Mouse (Mus musculus) hindbrain, embryonic 14.5 days (tissue): ENCODE measurements around the gene Ipo9. TPM values are rescaled to one million over a fixed set of nuclear protein-coding genes. Genes with fewer than 3 reads are reported as not detected.

Experiments
- ATAC-seq: fragments of 200-750 bp; cut with Nextera tagmentation; 2 replicates; pipeline ENCODE4 v1.8.0; 2017; ENCODE audit warnings: moderate number of reproducible peaks, mild to moderate bottlenecking, moderate TSS enrichment, moderate library complexity; ENCODE audit not compliant: low FRiP score
- DNase-seq: peaks from one replicate; pipeline ENCODE4 v3.0.0-alpha.2; 2015; ENCODE audit warnings: low spot score
- H3K27ac ChIP-seq: fragments of 300-500 bp; sonication (generic); 2 replicates; pipeline ENCODE4 v1.5.1; 2014; ENCODE audit warnings: mild to moderate bottlenecking, moderate library complexity
- H3K27me3 ChIP-seq: fragments of 300-500 bp; sonication (generic); 2 replicates; pipeline ENCODE4 v1.6.1; 2014; ENCODE audit warnings: mild to moderate bottlenecking, low read length, mixed read lengths; ENCODE audit not compliant: control insufficient read depth, insufficient read depth
- H3K36me3 ChIP-seq: fragments of 300-500 bp; sonication (generic); replicated peaks from 2 replicates; pipeline ENCODE4 v1.6.1; 2014; ENCODE audit not compliant: control insufficient read depth, insufficient read depth
- H3K4me1 ChIP-seq: fragments of 300-500 bp; sonication (generic); replicated peaks from 2 replicates; pipeline ENCODE4 v1.6.1; 2014; ENCODE audit warnings: antibody characterized with exemption, low read length, mixed read lengths; ENCODE audit not compliant: control insufficient read depth, insufficient read depth
- H3K4me2 ChIP-seq: fragments of 300-500 bp; sonication (generic); replicated peaks from 2 replicates; pipeline ENCODE4 v1.6.1; 2014; ENCODE audit warnings: mild to moderate bottlenecking, moderate library complexity
- H3K4me3 ChIP-seq: fragments of 300-500 bp; sonication (generic); replicated peaks from 2 replicates; pipeline ENCODE4 v1.5.1; 2014; ENCODE audit warnings: mild to moderate bottlenecking, low read length
- H3K9ac ChIP-seq: fragments of 300-500 bp; sonication (generic); 2 replicates; pipeline ENCODE4 v1.6.1; 2014
- H3K9me3 ChIP-seq: fragments of 300-500 bp; sonication (generic); 2 replicates; pipeline ENCODE4 v1.6.1; 2016; ENCODE audit warnings: low read length; ENCODE audit not compliant: control insufficient read depth
- WGBS: fragments of 180-500 bp; shearing (Covaris S2); extraction: QIAGEN DNeasy Blood & Tissue Kit; methylation state at CpG from one replicate; pipeline ENCODE4 v1.1.7; 2014; 5-methylcytosine and 5-hydroxymethylcytosine counted together
- polyA plus RNA-seq: library from polyadenylated mRNA; unstranded; fragments of >200 nt; fragmentation: Nextera tagmentation; extraction: Ambion mirVana; gene quantifications from 2 replicates; pipeline ENCODE4 v1.2.1, GENCODE M21; 2014

The Ipo9 gene
- 115 and 118 TPM in 2 replicates for polyA plus RNA-seq

- ATAC-seq (peak; percentile 95), DNase-seq (peak; percentile 97)
- Histone ChIP-seq H3K4me3 (peak within 1 kb of the TSS; percentile 95), H3K4me2 (peak within 1 kb of the TSS; percentile 83), H3K27ac (peak within 1 kb of the TSS; percentile 92), H3K36me3 (peaks cover 17% of the 10 kb centered on the region), H3K4me1 (peaks cover 28% of the 10 kb centered on the region), H3K9ac (peak within 1 kb of the TSS; percentile 95), H3K9me3 (no peaks in the 10 kb centered on the region), H3K27me3 (no peaks in the 10 kb centered on the region)
- WGBS = under 1% methylated on average over 65 of the region's 65 CpGs
Observed at GRCm38 (mm10) chr1:135429901-135430668, at the start of gene Ipo9. Gene Ipo9, minus strand, starts transcription at chr1:135430499.

- Histone ChIP-seq H3K4me1 (peaks cover 7% of the 10 kb centered on the region), H3K36me3 (peaks cover 31% of the 10 kb centered on the region), H3K9ac (no peak overlapping the region), H3K9me3 (no peaks in the 10 kb centered on the region), H3K4me2 (no peak overlapping the region), H3K27ac (peak overlapping the region; percentile 49; the same call in 1 of the 2 replicates), H3K27me3 (no peaks in the 10 kb centered on the region), H3K4me3 (no peak overlapping the region)
- ATAC-seq (no peak), DNase-seq (no peak)
- 84% methylated on average over 7 of the region's 7 CpGs for WGBS
Observed at GRCm38 (mm10) chr1:135475571-135475895, 45.2 kb upstream of the Ipo9 start.

GRCm38 (mm10) chr1:135474861-135475570 lies 44.7 kb upstream of the Ipo9 start:
- DNase-seq = no peak
- Histone ChIP-seq H3K9me3 (no peaks in the 10 kb centered on the region), H3K36me3 (peaks cover 36% of the 10 kb centered on the region), H3K27ac (peak overlapping the region; percentile 49; the same call in 1 of the 2 replicates), H3K4me3 (no peak overlapping the region), H3K27me3 (no peaks in the 10 kb centered on the region), H3K4me2 (no peak overlapping the region), H3K4me1 (peaks cover 7% of the 10 kb centered on the region), H3K9ac (no peak overlapping the region)
- 60% methylated on average over 15 of the region's 15 CpGs for WGBS
- no peak for ATAC-seq

- Histone ChIP-seq H3K27ac (no peak overlapping the region), H3K4me1 (peaks cover 7% of the 10 kb centered on the region), H3K27me3 (no peaks in the 10 kb centered on the region), H3K9ac (no peak overlapping the region), H3K36me3 (peaks cover 61% of the 10 kb centered on the region), H3K9me3 (no peaks in the 10 kb centered on the region), H3K4me2 (no peak overlapping the region), H3K4me3 (no peak overlapping the region)
- DNase-seq (no peak), ATAC-seq (no peak)
- 82% methylated on average over 5 of the region's 5 CpGs for WGBS
Observed at GRCm38 (mm10) chr1:135472536-135472935, 42.2 kb upstream of the Ipo9 start.

GRCm38 (mm10) chr1:135471742-135472141 lies 41.4 kb upstream of the Ipo9 start:
- ATAC-seq (no peak), DNase-seq (no peak)
- Histone ChIP-seq H3K9ac (no peak overlapping the region), H3K36me3 (peaks cover 68% of the 10 kb centered on the region), H3K27me3 (no peaks in the 10 kb centered on the region), H3K4me2 (no peak overlapping the region), H3K27ac (no peak overlapping the region), H3K9me3 (no peaks in the 10 kb centered on the region), H3K4me1 (peaks cover 7% of the 10 kb centered on the region), H3K4me3 (no peak overlapping the region)
- 92% methylated on average over 5 of the region's 5 CpGs for WGBS

- peaks cover 79% of the 10 kb centered on the region for H3K36me3 ChIP-seq
- WGBS = 95% methylated on average over 13 of the region's 13 CpGs
- no peaks in the 10 kb centered on the region for H3K9me3 ChIP-seq
- no peaks in the 10 kb centered on the region for H3K27me3 ChIP-seq
- H3K9ac ChIP-seq = no peak overlapping the region
- H3K4me3 ChIP-seq = no peak overlapping the region
- no peak overlapping the region for H3K27ac ChIP-seq
- no peak for ATAC-seq
- peaks cover 7% of the 10 kb centered on the region for H3K4me1 ChIP-seq
- no peak for DNase-seq
- no peak overlapping the region for H3K4me2 ChIP-seq
Observed at GRCm38 (mm10) chr1:135470546-135470945, 40.2 kb upstream of the Ipo9 start.

- Histone ChIP-seq H3K4me1 (no peaks in the 10 kb centered on the region), H3K36me3 (peaks cover 100% of the 10 kb centered on the region), H3K9ac (no peak overlapping the region), H3K27me3 (no peaks in the 10 kb centered on the region), H3K4me3 (no peak overlapping the region), H3K27ac (no peak overlapping the region), H3K9me3 (no peaks in the 10 kb centered on the region), H3K4me2 (no peak overlapping the region)
- 92% methylated on average over 5 of the region's 5 CpGs for WGBS
- DNase-seq (no peak), ATAC-seq (no peak)
Observed at GRCm38 (mm10) chr1:135467462-135467861, 37.2 kb upstream of the Ipo9 start.

DNA sequence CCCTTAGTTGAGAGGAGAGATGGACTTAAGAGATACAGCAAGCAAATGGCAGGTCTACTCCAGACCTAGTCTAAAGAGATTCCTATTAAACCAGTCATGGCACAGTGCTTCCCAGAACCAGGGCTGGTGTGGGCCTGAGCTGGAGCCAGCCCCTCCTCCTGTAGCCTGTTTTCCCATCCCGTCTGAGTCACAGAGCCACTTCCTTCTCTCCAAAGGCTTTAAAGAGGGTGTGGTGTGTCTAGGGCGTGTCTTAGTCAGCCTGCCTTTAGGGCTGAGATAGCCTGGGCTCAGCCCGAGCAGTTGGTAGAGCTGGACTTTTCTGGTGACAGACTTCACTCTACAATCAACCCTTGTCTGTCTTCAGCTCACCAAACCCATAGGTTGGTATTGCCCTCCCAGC lies 36.6 kb upstream of the Ipo9 start:
- no peaks in the 10 kb centered on the region for H3K9me3 ChIP-seq
- no peak overlapping the region for H3K4me2 ChIP-seq
- H3K27ac ChIP-seq = no peak overlapping the region
- no peaks in the 10 kb centered on the region for H3K27me3 ChIP-seq
- ATAC-seq = no peak
- H3K4me3 ChIP-seq = no peak overlapping the region
- DNase-seq = no peak
- H3K9ac ChIP-seq = no peak overlapping the region
- H3K4me1 ChIP-seq = no peaks in the 10 kb centered on the region
- peaks cover 99% of the 10 kb centered on the region for H3K36me3 ChIP-seq
- 77% methylated on average over 3 of the region's 3 CpGs for WGBS

DNA sequence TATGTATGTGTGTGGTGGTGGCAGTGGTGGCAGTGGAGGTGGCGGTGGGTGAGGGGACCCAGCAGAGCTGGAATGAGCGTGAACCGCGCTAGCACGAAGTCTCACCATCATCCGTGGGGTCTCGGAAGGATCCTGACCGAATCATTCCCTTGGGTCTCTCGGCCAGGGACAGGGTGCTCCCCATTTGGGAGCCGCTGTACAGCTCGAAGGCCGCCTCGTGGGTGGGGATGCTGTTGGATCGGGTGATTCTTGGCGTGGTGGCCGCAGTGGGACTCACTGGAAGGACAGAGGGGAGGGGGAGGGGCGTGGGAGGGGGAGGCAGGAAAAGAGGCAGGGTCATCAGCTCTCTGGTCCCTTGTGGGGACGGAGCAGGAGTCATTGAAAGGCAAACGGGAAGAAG lies 35.4 kb upstream of the Ipo9 start:
- no peak overlapping the region for H3K27ac ChIP-seq
- no peaks in the 10 kb centered on the region for H3K4me1 ChIP-seq
- ATAC-seq (no peak), DNase-seq (no peak)
- H3K27me3 ChIP-seq = no peaks in the 10 kb centered on the region
- no peak overlapping the region for H3K4me2 ChIP-seq
- WGBS = 92% methylated on average over 19 of the region's 19 CpGs
- H3K9ac ChIP-seq = no peak overlapping the region
- no peak overlapping the region for H3K4me3 ChIP-seq
- H3K9me3 ChIP-seq = no peaks in the 10 kb centered on the region
- H3K36me3 ChIP-seq = peaks cover 92% of the 10 kb centered on the region
